Mouse (Mus musculus) erythroblast, embryonic 14.5 days (primary cell): ENCODE measurements around the gene Mapkbp1.

Experiments used
- GATA1 ChIP-seq: IDR thresholded peaks from 2 replicates; pipeline ENCODE4 v1.6.1; 2012; ENCODE audit warnings: low read length, inconsistent platforms, mixed read lengths
- TAL1 ChIP-seq: IDR thresholded peaks from 3 replicates; pipeline ENCODE4 v1.6.1; 2012; ENCODE audit warnings: low read length, inconsistent platforms, mixed read lengths

- TF ChIP-seq GATA1 (no peak), TAL1 (no peak)
Measured at GRCm38 (mm10) chr2:120033726-120034125, 61.2 kb downstream of the Mapkbp1 start.
